Mouse (Mus musculus) cerebellum, postnatal 14 days (tissue): Measurements from ENCODE around the gene Ddx3x.
"Not testable (repeated sequence)": the region's sequence is repeated elsewhere in the genome, so short reads cannot be mapped to it uniquely, and the experiment has no call there.

Experiments used
- DNase-seq, 2 experiments: peaks; one replicate each; pipeline ENCODE4 v3.0.0; 2021; ENCODE audit warnings: mixed read lengths in 2 of 2

Gene Ddx3x

DNA sequence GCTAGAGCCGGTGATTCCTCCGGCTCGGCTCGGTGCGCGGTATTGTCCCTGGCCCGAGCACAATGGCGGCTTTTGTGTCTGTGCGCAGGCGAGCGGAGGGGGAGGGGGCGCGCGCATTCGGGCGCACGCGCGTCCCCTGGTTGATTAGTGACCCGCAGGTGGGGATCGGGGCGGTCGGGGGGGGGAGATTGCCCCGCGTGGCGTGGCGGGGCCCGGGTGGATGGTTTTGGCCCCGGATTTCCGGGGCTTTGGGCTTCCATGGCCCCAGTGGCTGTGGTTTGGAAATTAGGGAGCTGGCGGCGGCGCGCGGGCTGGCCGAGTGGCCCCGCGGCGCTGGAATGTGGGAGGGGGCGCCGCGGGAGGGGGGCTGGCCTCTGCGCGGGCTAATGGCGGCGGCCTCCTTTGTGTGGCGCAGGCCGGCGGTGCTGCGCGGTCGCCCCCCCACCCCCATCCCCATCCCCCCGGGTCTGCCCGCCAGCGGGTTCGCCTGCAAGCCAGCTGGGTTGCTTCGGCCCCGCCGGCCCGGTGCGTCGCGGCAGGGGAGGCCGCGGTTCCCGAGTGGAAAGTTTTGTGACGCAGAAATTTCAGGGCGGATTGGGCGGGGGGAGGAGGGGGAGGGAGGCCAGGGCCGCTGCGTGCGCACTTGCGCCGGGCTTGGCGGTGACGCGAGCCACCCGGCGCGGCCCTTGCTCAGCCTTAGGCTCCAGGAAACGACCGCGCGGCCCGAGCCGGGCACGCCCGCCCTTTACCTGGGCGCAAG, 739 bp downstream of the Ddx3x start:
- DNase-seq, result peak; percentile 78 to 89

GRCm38 (mm10) chrX:13282089-13282850, 1.5 kb downstream of the Ddx3x start:
- peak in 1 of 2 experiments; percentile 11 for DNase-seq

GRCm38 (mm10) chrX:13285772-13286171, 5.0 kb downstream of the Ddx3x start:
- no peak for DNase-seq

- no peak for DNase-seq
Observed at GRCm38 (mm10) chrX:13294505-13295228, 13.9 kb downstream of the Ddx3x start.

- no peak for DNase-seq
Observed at GRCm38 (mm10) chrX:13295229-13295571, 14.4 kb downstream of the Ddx3x start.

- DNase-seq, result not testable (repeated sequence)
Observed at GRCm38 (mm10) chrX:13296241-13296640, 15.5 kb downstream of the Ddx3x start.

DNA sequence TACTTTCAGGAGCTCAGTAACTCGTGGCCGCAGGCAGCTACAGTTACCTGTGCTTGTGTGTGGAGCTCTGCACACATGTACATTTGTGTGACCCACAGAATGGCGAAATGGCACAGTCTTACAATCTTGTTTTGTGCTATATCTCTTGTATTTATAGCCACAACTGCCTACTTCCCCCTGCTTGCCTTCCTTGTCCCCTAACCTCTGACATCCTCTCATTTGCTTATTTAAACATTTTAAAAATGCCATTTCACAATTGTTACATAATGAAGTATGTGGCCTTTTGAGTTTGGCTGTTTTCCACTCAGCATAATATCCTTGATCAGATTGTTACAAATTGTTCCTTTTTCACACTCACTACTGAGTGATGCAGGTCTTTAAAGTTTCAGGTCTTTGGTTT, 25.4 kb downstream of the Ddx3x start:
- no peak for DNase-seq

- no peak for DNase-seq
Observed at GRCm38 (mm10) chrX:13311396-13311795, 30.6 kb downstream of the Ddx3x start.

- no peak for DNase-seq
Observed at GRCm38 (mm10) chrX:13329611-13330010, 48.8 kb downstream of the Ddx3x start.
